In genomic region chr11:76001237-76001878, GRCm38 (mm10) we compare ENCODE assay signal across 15 mouse cellular contexts. TPM values are rescaled to one million over a fixed set of nuclear protein-coding genes. Genes with fewer than 3 reads are reported as not detected.
A peak's percentile ranks its signal among the peaks of the same experiment; 100 is the strongest.
DNase-seq lines count a peak whose midpoint lies in the region; ATAC-seq and TF ChIP-seq lines count a peak whose summit lies in the region.
"Had no signal": no experiment of that assay in that cellular context is flagged by ENCODE, and none has a peak within 500 bp of the region (broad histone marks: within the 10 kb centered on the region; RNA-seq: fewer than 3 reads in every experiment).

No protein-coding gene starts in this region.

- no peak overlapping the region for H3K4me3 ChIP-seq in gastrocnemius, adult 2 months
- H3K4me3 ChIP-seq in layer of hippocampus, adult 2 months: no peak overlapping the region
- peak overlapping the region; percentile 97 for H3K4me3 ChIP-seq in testis, adult 2 months (ENCODE audit: control insufficient read depth, low read depth, low read length)
- H3K4me3 ChIP-seq in stomach, postnatal 0 days (ENCODE audit: low read depth, low read length): no peak overlapping the region
- H3K4me3 ChIP-seq: heart, embryonic 15.5 days; liver, embryonic 12.5 days; midbrain, embryonic 10.5 days had no signal

- WGBS in stomach, postnatal 0 days: 44% methylated on average over 3 of the region's 3 CpGs

- H3K9ac ChIP-seq in stomach, postnatal 0 days (ENCODE audit: low read length): no peak overlapping the region
- H3K9ac ChIP-seq: heart, embryonic 15.5 days; liver, embryonic 12.5 days had no signal

- H3K4me1 ChIP-seq in testis, adult 2 months (ENCODE audit: control insufficient read depth, insufficient read depth, low read length): peaks cover 11% of the 10 kb centered on the region
- H3K4me1 ChIP-seq in stomach, postnatal 0 days (replicated peaks; ENCODE audit: control insufficient read depth, insufficient read depth): 0 out of 2 replicates have a peak, but pooled peaks cover 2% of the 10 kb centered on the region

- H3K4me2 ChIP-seq in stomach, postnatal 0 days (replicated peaks; ENCODE audit: low read depth): no peak overlapping the region
- H3K4me2 ChIP-seq: heart, embryonic 15.5 days; liver, embryonic 12.5 days had no signal

- H3K27ac ChIP-seq in gastrocnemius, adult 2 months: no peak overlapping the region
- H3K27ac ChIP-seq in layer of hippocampus, adult 2 months: no peak overlapping the region
- H3K27ac ChIP-seq in testis, adult 2 months (ENCODE audit: control insufficient read depth, insufficient read depth, low read depth, low read length): no peak overlapping the region
- H3K27ac ChIP-seq in stomach, postnatal 0 days (replicated peaks): no peak overlapping the region
- H3K27ac ChIP-seq: heart, embryonic 15.5 days; liver, embryonic 12.5 days; midbrain, embryonic 10.5 days had no signal

- no peaks in the 10 kb centered on the region for H3K36me3 ChIP-seq in testis, adult 2 months (ENCODE audit: control insufficient read depth, insufficient read depth, low read length)
- H3K36me3 ChIP-seq in stomach, postnatal 0 days (ENCODE audit: control insufficient read depth, insufficient read depth, low read length): no peaks in the 10 kb centered on the region
- H3K36me3 ChIP-seq: heart, embryonic 15.5 days; liver, embryonic 12.5 days; midbrain, embryonic 10.5 days had no signal

- no peak for ATAC-seq in stomach, postnatal 0 days (ENCODE audit: low FRiP score, low TSS enrichment)
- ATAC-seq: liver, embryonic 12.5 days had no signal

- DNase-seq in gastrocnemius, adult 2 months: no peak
- DNase-seq in gastrocnemius, postnatal 10 days: no peak
- no peak for DNase-seq in layer of hippocampus, adult 2 months (ENCODE audit: low spot score in 2 of 2)
- DNase-seq in layer of hippocampus, adult 11-12 months (ENCODE audit: low spot score): no peak
- DNase-seq in testis, postnatal 14 days (ENCODE audit: low spot score): no peak
- peak; percentile 39 for DNase-seq in stomach, postnatal 0 days (ENCODE audit: low spot score)
- DNase-seq in left cerebral cortex, adult 8-10 months (ENCODE audit: low spot score in 2 of 2): no peak
- DNase-seq: adrenal gland, postnatal 10 days; gastrocnemius, postnatal 14 days; retina, postnatal 1 day; thymus, postnatal 25 days had no signal

- intact Hi-C loops in gastrocnemius, adult 2 months (cut with DNase I): no loop called here

- no peak for TF ChIP-seq POLR2A in testis, adult 2 months (IDR thresholded peaks at IDR 0.05; ENCODE audit: control insufficient read depth, low read depth, low read length)

- no peaks in the 10 kb centered on the region for H3K27me3 ChIP-seq in testis, adult 2 months (ENCODE audit: control insufficient read depth, insufficient read depth, low read length)
- H3K27me3 ChIP-seq in stomach, postnatal 0 days (ENCODE audit: control insufficient read depth, insufficient read depth, low read length): no peaks in the 10 kb centered on the region

- peak; percentile 40 for TF ChIP-seq CTCF in gastrocnemius, adult 2 months (IDR thresholded peaks at IDR 0.05)
- peak; percentile 70 for TF ChIP-seq CTCF in layer of hippocampus, adult 2 months (conservative IDR thresholded peaks at IDR 0.05)
- no peak for TF ChIP-seq CTCF in testis, adult 2 months (IDR thresholded peaks at IDR 0.05; ENCODE audit: control insufficient read depth, insufficient read depth, insufficient replicate concordance, low read depth, low read length)
- TF ChIP-seq CTCF in stomach, postnatal 0 days (IDR thresholded peaks at IDR 0.05; ENCODE audit: low read depth): peak; percentile 70

- no peaks in the 10 kb centered on the region for H3K9me3 ChIP-seq in stomach, postnatal 0 days (ENCODE audit: control insufficient read depth, low read length)
- H3K9me3 ChIP-seq: heart, embryonic 15.5 days; liver, embryonic 12.5 days; midbrain, embryonic 10.5 days had no signal

- TF ChIP-seq EP300 in stomach, postnatal 0 days (optimal IDR thresholded peaks at IDR 0.05): no peak

RNA-seq across cellular contexts. Expression of gene 1700016K19Rik, which starts 1.6 kb away (rescaled TPM):
- total RNA-seq in gastrocnemius, adult 2 months (2021): not detected
- total RNA-seq in gastrocnemius, postnatal 10 days (2021): not detected
- 1 to 10 TPM; 1.5 to 2.1 TPM for total RNA-seq in layer of hippocampus, adult 2 months (2021)
- 287 and 288 TPM in 2 replicates for polyA plus RNA-seq in testis, adult 2 months (2012; rRNA removed)
- 3.7 and 4.4 TPM in 2 replicates for polyA plus RNA-seq in stomach, postnatal 0 days (2015; fragmentation: Nextera tagmentation; extraction: Ambion mirVana)
- 1 to 10 TPM; 1.8 to 5.9 (median 3.2) TPM for total RNA-seq in left cerebral cortex, adult 8-10 months (2022)
- total RNA-seq: adrenal gland, postnatal 10 days; gastrocnemius, postnatal 14 days had no signal
- polyA plus RNA-seq: liver, embryonic 12.5 days had no signal

RNA-seq across cellular contexts. Expression of gene Rflnb, which starts 26.2 kb away (rescaled TPM):
- total RNA-seq in gastrocnemius, adult 2 months (2021): 10 to 100 TPM; 13.2 to 21.8 TPM
- 10 to 100 TPM; 58.8 to 66.8 TPM for total RNA-seq in gastrocnemius, postnatal 10 days (2021)
- total RNA-seq in layer of hippocampus, adult 2 months (2021): 1 to 10 TPM; 7.0 to 9.5 TPM
- polyA plus RNA-seq in testis, adult 2 months (2012; rRNA removed): 0.64 and 0.77 TPM in 2 replicates
- 46.0 and 48.7 TPM in 2 replicates for polyA plus RNA-seq in stomach, postnatal 0 days (2015; fragmentation: Nextera tagmentation; extraction: Ambion mirVana)
- total RNA-seq in left cerebral cortex, adult 8-10 months (2022): 1 to 10 TPM; 7.5 to 9.7 (median 8.9) TPM
